9 mouse cellular contexts compared by ENCODE assay signal in genomic region chr3:136905577-136905976, GRCm38 (mm10).
A peak's percentile ranks its signal among the peaks of the same experiment; 100 is the strongest.
DNase-seq lines count a peak whose midpoint lies in the region; ATAC-seq lines count a peak whose summit lies in the region.
"Had no signal": no experiment of that assay in that cellular context is flagged by ENCODE, and none has a peak within 500 bp of the region (broad histone marks: within the 10 kb centered on the region; RNA-seq: fewer than 3 reads in every experiment).

No protein-coding gene starts in this region.

- peaks cover 7% of the 10 kb centered on the region; the same call in 1 of the 2 replicates for H3K4me1 ChIP-seq in heart, embryonic 10.5 days
- H3K4me1 ChIP-seq in neural tube, embryonic 15.5 days, result no peaks in the 10 kb centered on the region

- H3K27me3 ChIP-seq in heart, embryonic 10.5 days (ENCODE audit: insufficient read depth, poor library complexity, severe bottlenecking), result no peaks in the 10 kb centered on the region
- no peaks in the 10 kb centered on the region for H3K27me3 ChIP-seq in neural tube, embryonic 15.5 days (replicated peaks)

- no peak overlapping the region for H3K9ac ChIP-seq in neural tube, embryonic 15.5 days (replicated peaks)

- H3K27ac ChIP-seq in heart, embryonic 10.5 days, result no peak overlapping the region
- no peak overlapping the region for H3K27ac ChIP-seq in neural tube, embryonic 15.5 days (replicated peaks)
- H3K27ac ChIP-seq: macrophage had no signal

- no peak overlapping the region for H3K4me3 ChIP-seq in heart, embryonic 10.5 days
- no peak overlapping the region for H3K4me3 ChIP-seq in neural tube, embryonic 15.5 days (replicated peaks)

- peak; percentile 28 for DNase-seq in heart, postnatal 4 days
- DNase-seq in heart, embryonic 10.5 days (ENCODE audit: low spot score), result no peak
- DNase-seq in CD4-positive helper T cell, adult 2 months (ENCODE audit: low read depth, low spot score), result peak; percentile 43
- peak; percentile 16 for DNase-seq in lung, postnatal 25 days (ENCODE audit: low spot score)
- no peak for DNase-seq in left cerebral cortex, adult 11 months (ENCODE audit: low spot score)
- no peak for DNase-seq in layer of hippocampus, adult 9-10 months (ENCODE audit: low spot score)

- peak; percentile 59 for ATAC-seq in activated CD4-positive, CD25-positive, alpha-beta regulatory T cell, adult 4 months
- no peak for ATAC-seq in neural tube, embryonic 15.5 days (ENCODE audit: low FRiP score)

- WGBS in heart, embryonic 10.5 days, result 60% methylated on average over 1 of the region's 1 CpGs
- 73% methylated on average over 1 of the region's 1 CpGs for WGBS in neural tube, embryonic 15.5 days

- H3K9me3 ChIP-seq in heart, embryonic 10.5 days, result no peaks in the 10 kb centered on the region
- H3K9me3 ChIP-seq in neural tube, embryonic 15.5 days (replicated peaks), result no peaks in the 10 kb centered on the region

- H3K36me3 ChIP-seq in heart, embryonic 10.5 days, result peaks cover 13% of the 10 kb centered on the region; the same call in 1 of the 2 replicates
- peaks cover 24% of the 10 kb centered on the region for H3K36me3 ChIP-seq in neural tube, embryonic 15.5 days

- H3K4me2 ChIP-seq in neural tube, embryonic 15.5 days, result no peak overlapping the region

Comparison
In these comparisons a context has a peak if more than half of its experiments do, and no peak if none do; other contexts are left out.
1. DNase-seq: peak in heart, postnatal 4 days (single experiment), CD4-positive helper T cell, adult 2 months (single experiment) and lung, postnatal 25 days (single experiment); none in heart, embryonic 10.5 days (single experiment), left cerebral cortex, adult 11 months (single experiment) and layer of hippocampus, adult 9-10 months (single experiment).